Mouse (Mus musculus): ENCODE data around the gene Gpsm3.

DNA sequence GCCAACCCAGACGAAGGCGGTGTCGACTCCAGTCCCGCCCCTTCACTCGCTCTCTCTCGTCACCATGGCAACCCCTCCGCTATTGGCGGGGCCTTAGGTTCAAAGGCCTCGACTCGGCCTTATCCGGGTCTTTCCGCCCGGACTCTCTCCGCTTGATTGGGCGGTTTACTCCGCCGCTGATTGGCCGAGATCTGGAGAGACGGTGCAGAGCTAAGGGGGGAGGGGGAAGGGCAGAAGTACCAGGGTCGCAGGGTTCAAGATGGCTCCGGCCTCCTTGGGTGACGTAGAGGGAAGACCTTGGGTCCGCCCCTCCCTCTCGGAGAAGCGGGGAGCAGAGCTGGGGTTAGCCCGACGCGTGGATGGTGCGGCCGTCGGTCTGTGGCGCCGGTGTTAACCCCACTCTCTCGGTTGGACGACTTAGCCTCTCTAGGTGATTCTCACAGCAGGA is 14.5 kb downstream of the Gpsm3 start, which contains the start of gene Agpat1:
- TF ChIP-seq CTCF (IDR thresholded peaks at IDR 0.05; ENCODE audit: control insufficient read depth, insufficient read depth, insufficient replicate concordance, low read depth, low read length) (no peak), POLR2A (IDR thresholded peaks at IDR 0.05; ENCODE audit: control insufficient read depth, low read depth, low read length) (peak; percentile 98)
